Mouse (Mus musculus) MEL (cell line): ENCODE results near the gene Usp32. TPM values are rescaled to one million over a fixed set of nuclear protein-coding genes. Genes with fewer than 3 reads are reported as not detected.

Experiments
- DNase-seq: peaks from one replicate; pipeline ENCODE4 v3.0.0; 2011; ENCODE audit warnings: low read depth, low spot score
- H3K27ac ChIP-seq: 2 replicates; pipeline ENCODE4 v1.5.1; 2012; ENCODE audit warnings: low read depth, mild to moderate bottlenecking, control low read depth, low read length, moderate library complexity; ENCODE audit not compliant: control insufficient read depth
- H3K27me3 ChIP-seq, 2 experiments: fragments of 150-350 bp in 1 of 2; sonication (generic) in 1 of 2; 2 replicates each; pipeline ENCODE4 v1.6.1; 2012; ENCODE audit warnings: low read length in 2 of 2, mild to moderate bottlenecking in 2 of 2, improper control_type of control experiment in 1 of 2, moderate library complexity in 1 of 2; ENCODE audit not compliant: insufficient read depth in 2 of 2, control insufficient read depth in 1 of 2
- H3K36me3 ChIP-seq, 2 experiments: 2 replicates each; pipeline ENCODE4 v1.6.1; 2012 to 2014; ENCODE audit warnings: low read length in 2 of 2, improper control_type of control experiment in 1 of 2, inconsistent platforms in 1 of 2, mild to moderate bottlenecking in 1 of 2; ENCODE audit not compliant: insufficient read depth in 2 of 2, control insufficient read depth in 1 of 2
- H3K4me1 ChIP-seq, 2 experiments: fragments of 150-350 bp in 1 of 2; sonication (generic) in 1 of 2; 2 replicates each; pipeline ENCODE4 v1.6.1; 2012; ENCODE audit warnings: low read length in 2 of 2, improper control_type of control experiment in 1 of 2, mild to moderate bottlenecking in 1 of 2; ENCODE audit not compliant: insufficient read depth in 2 of 2, control insufficient read depth in 1 of 2
- H3K4me3 ChIP-seq, 2 experiments: fragments of 150-350 bp in 1 of 2; sonication (generic) in 1 of 2; 2 replicates each; pipeline ENCODE4 v1.5.1; 2012; ENCODE audit warnings: low read depth in 2 of 2, low read length in 2 of 2, mild to moderate bottlenecking in 2 of 2, moderate library complexity in 2 of 2, control low read depth in 1 of 2, improper control_type of control experiment in 1 of 2; ENCODE audit not compliant: control insufficient read depth in 1 of 2, insufficient read depth in 1 of 2
- H3K79me2 ChIP-seq: 2 replicates; pipeline ENCODE4 v1.6.1; 2012; ENCODE audit warnings: mild to moderate bottlenecking, low read length, moderate library complexity; ENCODE audit not compliant: control insufficient read depth, poor library complexity, insufficient read depth
- H3K9ac ChIP-seq: 2 replicates; pipeline ENCODE4 v1.6.1; 2012; ENCODE audit warnings: low read depth, mild to moderate bottlenecking, control low read depth, low read length, moderate library complexity; ENCODE audit not compliant: control insufficient read depth, poor library complexity, severe bottlenecking
- H3K9me3 ChIP-seq: fragments of 150-350 bp; sonication (generic); replicated peaks from 2 replicates; pipeline ENCODE4 v1.6.1; 2012; ENCODE audit warnings: mild to moderate bottlenecking, low read length, improper control_type of control experiment, moderate library complexity; ENCODE audit not compliant: insufficient read depth
- CHD1 ChIP-seq: IDR thresholded peaks from 2 replicates; pipeline ENCODE4 v1.6.1; 2012; ENCODE audit warnings: low read depth, mild to moderate bottlenecking, inconsistent platforms, low read length, improper control_type of control experiment
- CHD2 ChIP-seq: IDR thresholded peaks from 2 replicates; pipeline ENCODE4 v1.6.1; 2011; ENCODE audit warnings: low read length, improper control_type of control experiment
- EP300 ChIP-seq, 2 experiments: IDR thresholded peaks; 2 replicates each; pipeline ENCODE4 v1.6.1; 2011; ENCODE audit warnings: improper control_type of control experiment in 2 of 2, low read length in 2 of 2, low read depth in 1 of 2, mild to moderate bottlenecking in 1 of 2
- GATA1 ChIP-seq: IDR thresholded peaks from 2 replicates; pipeline ENCODE4 v1.6.1; 2011; ENCODE audit warnings: low read depth, low read length, improper control_type of control experiment
- JUND ChIP-seq: IDR thresholded peaks from 2 replicates; pipeline ENCODE4 v1.6.1; 2011; ENCODE audit warnings: low read depth, mild to moderate bottlenecking, improper control_type of control experiment, low read length
- KAT2A ChIP-seq: conservative IDR thresholded peaks from 2 replicates; pipeline ENCODE4 v1.6.1; 2012; ENCODE audit warnings: low read depth, low read length, improper control_type of control experiment, inconsistent platforms
- MAFK ChIP-seq: IDR thresholded peaks from 2 replicates; pipeline ENCODE4 v1.6.1; 2011; ENCODE audit warnings: low read depth, mild to moderate bottlenecking, low read length, improper control_type of control experiment, borderline replicate concordance
- MAX ChIP-seq: IDR thresholded peaks from 2 replicates; pipeline ENCODE4 v1.6.1; 2011; ENCODE audit warnings: low read length, improper control_type of control experiment
- MEF2A ChIP-seq: IDR thresholded peaks from 2 replicates; pipeline ENCODE4 v1.6.1; 2014; ENCODE audit warnings: low read depth, mild to moderate bottlenecking, inconsistent platforms, low read length, improper control_type of control experiment; ENCODE audit not compliant: poor library complexity, insufficient replicate concordance, severe bottlenecking; ENCODE audit errors: extremely low read depth
- MYC ChIP-seq: IDR thresholded peaks from 2 replicates; pipeline ENCODE4 v1.6.1; 2011; ENCODE audit warnings: low read depth, mild to moderate bottlenecking, low read length, improper control_type of control experiment, moderate library complexity
- NELFE ChIP-seq: IDR thresholded peaks from 2 replicates; pipeline ENCODE4 v1.6.1; 2011; ENCODE audit warnings: low read depth, low read length, improper control_type of control experiment
- POLR2AphosphoS5 ChIP-seq: IDR thresholded peaks from 2 replicates; pipeline ENCODE4 v1.6.1; 2012; ENCODE audit warnings: low read depth, borderline replicate concordance, mild to moderate bottlenecking, inconsistent platforms, low read length, moderate library complexity, mixed read lengths
- RCOR1 ChIP-seq: IDR thresholded peaks from 2 replicates; pipeline ENCODE4 v1.6.1; 2012; ENCODE audit warnings: low read depth, mild to moderate bottlenecking, inconsistent platforms, low read length, improper control_type of control experiment
- SIN3A ChIP-seq: IDR thresholded peaks from 2 replicates; pipeline ENCODE4 v1.6.1; 2012; ENCODE audit warnings: low read length, improper control_type of control experiment, inconsistent platforms
- TAL1 ChIP-seq: IDR thresholded peaks from 2 replicates; pipeline ENCODE4 v1.6.1; 2012; ENCODE audit warnings: mild to moderate bottlenecking, inconsistent platforms, low read length, moderate library complexity, mixed read lengths
- TCF12 ChIP-seq: IDR thresholded peaks from 2 replicates; pipeline ENCODE4 v1.6.1; 2014; ENCODE audit warnings: low read depth, mild to moderate bottlenecking, inconsistent platforms, low read length, improper control_type of control experiment, moderate library complexity
- USF1 ChIP-seq: IDR thresholded peaks from 2 replicates; pipeline ENCODE4 v1.6.1; 2014; ENCODE audit warnings: low read depth, mild to moderate bottlenecking, inconsistent platforms, low read length, improper control_type of control experiment, moderate library complexity
- USF2 ChIP-seq, 2 experiments: IDR thresholded peaks; 2 replicates each; pipeline ENCODE4 v1.6.1; 2011 to 2012; ENCODE audit warnings: improper control_type of control experiment in 2 of 2, low read length in 2 of 2, borderline replicate concordance in 1 of 2, inconsistent platforms in 1 of 2, low read depth in 1 of 2, mild to moderate bottlenecking in 1 of 2; ENCODE audit not compliant: insufficient read depth in 1 of 2
- ZKSCAN1 ChIP-seq: IDR thresholded peaks from 2 replicates; pipeline ENCODE4 v1.6.1; 2012; ENCODE audit warnings: low read depth, mild to moderate bottlenecking, inconsistent platforms, low read length, improper control_type of control experiment, moderate library complexity
- ZMIZ1 ChIP-seq: IDR thresholded peaks from 2 replicates; pipeline ENCODE4 v1.6.1; 2012; ENCODE audit warnings: low read depth, mild to moderate bottlenecking, inconsistent platforms, low read length, improper control_type of control experiment, moderate library complexity
- ZNF384 ChIP-seq: IDR thresholded peaks from 2 replicates; pipeline ENCODE4 v1.6.1; 2012; ENCODE audit warnings: low read depth, mild to moderate bottlenecking, inconsistent platforms, low read length, improper control_type of control experiment
- polyA plus RNA-seq, 2 experiments: library from polyadenylated mRNA; stranded (reverse) in 1 of 2; unstranded in 1 of 2; fragments of >175 nt in 1 of 2; fragments of >200 nt in 1 of 2; gene quantifications; 2 replicates each; pipeline versions ENCODE4 v1.2.1 to v1.2.4; 2012; ENCODE audit warnings: low replicate concordance in 2 of 2, low read depth in 1 of 2; ENCODE audit not compliant: insufficient read length in 2 of 2, insufficient read depth in 1 of 2, missing spikeins in 1 of 2
- total RNA-seq: library from RNA; depleted of rRNA; stranded (reverse); fragments of 300-350 nt; gene quantifications from 2 replicates; pipeline ENCODE4 v1.2.3, GENCODE M21; 2012

The Usp32 gene
- total and polyA plus RNA-seq, 3 experiments, result 11.3 to 11.5 TPM; not detected in 1

- Histone ChIP-seq H3K4me3 (no peak overlapping the region), H3K79me2 (no peaks in the 10 kb centered on the region; the same call in 1 of the 2 replicates), H3K36me3 (peaks cover 0 to 7% of the 10 kb centered on the region in 2 experiments; a peak in 1 of 4 replicates), H3K9me3 (no peaks in the 10 kb centered on the region), H3K27ac (no peak overlapping the region), H3K9ac (no peak overlapping the region), H3K4me1 (peaks cover 6 to 8% of the 10 kb centered on the region in 2 experiments; a peak in 3 of 4 replicates), H3K27me3 (peaks cover 0 to 2% of the 10 kb centered on the region in 2 experiments; a peak in 1 of 4 replicates)
- DNase-seq, result no peak
- TF ChIP-seq JUND (no peak), ZMIZ1 (no peak), USF1 (no peak), ZNF384 (no peak), CHD1 (no peak), USF2 (IDR thresholded peaks at IDR 0.05; ENCODE audit: borderline replicate concordance in 1 of 2, insufficient read depth in 1 of 2, low read depth in 1 of 2, low read length in 2 of 2) (no peak), TAL1 (no peak), KAT2A (no peak), MYC (no peak), CHD2 (no peak), MAFK (no peak)
These were observed 37.8 kb upstream of the Usp32 start for GRCm38 (mm10) chr11:85177761-85178160.

GRCm38 (mm10) chr11:85175941-85176340, 36.0 kb upstream of the Usp32 start:
- Histone ChIP-seq H3K4me3 (no peak overlapping the region), H3K36me3 (no peaks in the 10 kb centered on the region), H3K27ac (no peak overlapping the region), H3K9ac (no peak overlapping the region), H3K27me3 (peaks cover 0 to 2% of the 10 kb centered on the region in 2 experiments; a peak in 1 of 4 replicates), H3K9me3 (no peaks in the 10 kb centered on the region), H3K4me1 (0 out of 4 replicates have a peak, but pooled peaks cover 0 to 3% of the 10 kb centered on the region in 2 experiments), H3K79me2 (no peaks in the 10 kb centered on the region)
- DNase-seq, result no peak
- TF ChIP-seq MAX, result no peak
- no peak for TF ChIP-seq ZNF384
- TF ChIP-seq CHD1, result no peak
- no peak for TF ChIP-seq SIN3A

- H3K9ac ChIP-seq, result no peak overlapping the region
These were observed 30.9 kb upstream of the Usp32 start for GRCm38 (mm10) chr11:85170833-85171232.

More at GRCm38 (mm10) chr11:85170833-85171232, 30.9 kb upstream of the Usp32 start:
- TF ChIP-seq MEF2A (no peak), USF1 (no peak), MYC (no peak), JUND (no peak), NELFE (no peak), ZKSCAN1 (no peak), GATA1 (no peak), EP300 (IDR thresholded peaks at IDR 0.05; ENCODE audit: low read depth in 1 of 2, low read length in 2 of 2) (no peak), POLR2AphosphoS5 (no peak), RCOR1 (no peak), TCF12 (no peak)
- no peak overlapping the region for H3K27ac ChIP-seq
- H3K79me2 ChIP-seq, result no peaks in the 10 kb centered on the region
- 0 out of 4 replicates have a peak, but pooled peaks cover 2 to 3% of the 10 kb centered on the region in 2 experiments for H3K4me1 ChIP-seq
- peaks cover 0 to 2% of the 10 kb centered on the region in 2 experiments; a peak in 1 of 4 replicates for H3K27me3 ChIP-seq
- no peaks in the 10 kb centered on the region for H3K36me3 ChIP-seq
- H3K4me3 ChIP-seq, result no peak overlapping the region
- no peaks in the 10 kb centered on the region for H3K9me3 ChIP-seq
- DNase-seq, result no peak
